Mouse (Mus musculus): ENCODE measurements around the gene Arhgap31. TPM values are rescaled to one million over a fixed set of nuclear protein-coding genes. Genes with fewer than 3 reads are reported as not detected.

Arhgap31 gene
- polyA plus RNA-seq, 1 experiment from 2014 or later, result 8.8 TPM

DNA sequence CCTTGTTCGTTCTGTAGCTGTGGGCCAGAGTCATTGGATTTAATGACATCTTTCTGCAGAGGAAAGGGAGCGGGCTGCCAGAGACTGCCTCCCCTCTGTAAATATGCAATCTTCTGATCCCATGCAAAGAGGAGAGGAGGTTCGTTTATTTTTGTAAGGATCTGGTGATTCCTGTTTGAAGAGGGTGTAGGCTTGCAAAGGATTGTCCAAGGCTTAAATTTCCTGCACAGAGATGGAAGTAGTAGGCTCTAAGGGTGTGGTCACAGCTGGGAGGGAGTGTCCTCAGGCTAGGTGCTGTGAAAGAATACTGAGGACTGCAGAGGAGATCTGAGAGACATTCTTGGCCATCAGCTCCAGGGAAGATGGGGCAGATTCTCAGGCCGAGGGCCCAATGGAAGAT, 58.8 kb downstream of the Arhgap31 start:
- 77% methylated on average over 4 of the region's 4 CpGs for WGBS
- no peak for ATAC-seq (ENCODE audit: low FRiP score)
- Histone ChIP-seq H3K4me2 (no peak overlapping the region), H3K4me3 (replicated peaks) (no peak overlapping the region), H3K9ac (no peak overlapping the region), H3K27me3 (no peaks in the 10 kb centered on the region), H3K4me1 (peaks cover 8% of the 10 kb centered on the region; the same call in 1 of the 2 replicates), H3K36me3 (replicated peaks) (no peaks in the 10 kb centered on the region), H3K27ac (no peak overlapping the region), H3K9me3 (no peaks in the 10 kb centered on the region)

GRCm38 (mm10) chr16:38653390-38653871, 59.6 kb downstream of the Arhgap31 start:
- 54% methylated on average over 10 of the region's 10 CpGs for WGBS
- ATAC-seq (ENCODE audit: low FRiP score), result no peak
- no peaks in the 10 kb centered on the region for H3K36me3 ChIP-seq (replicated peaks)

DNA sequence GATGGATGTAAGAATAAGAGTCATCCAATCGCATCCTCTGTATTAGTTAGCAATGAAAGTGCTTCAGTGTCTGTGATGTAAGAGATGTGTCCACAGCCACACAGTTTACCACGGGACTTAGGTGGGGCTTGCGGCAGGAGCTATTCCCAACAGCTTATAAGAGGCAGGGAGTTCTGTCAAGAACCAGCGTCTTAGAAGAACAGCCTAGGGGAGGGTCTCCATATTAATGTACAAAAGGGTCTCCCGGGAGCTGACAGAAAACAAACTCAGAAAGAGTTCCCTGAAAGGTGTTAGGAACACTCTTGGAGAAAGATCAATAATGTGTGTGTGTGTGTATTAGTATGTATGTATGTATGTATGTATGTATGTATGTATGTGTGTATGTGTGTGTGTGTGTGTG, 60.4 kb downstream of the Arhgap31 start:
- no peak overlapping the region for H3K4me3 ChIP-seq (replicated peaks)
- no peak overlapping the region for H3K4me2 ChIP-seq
- no peaks in the 10 kb centered on the region for H3K27me3 ChIP-seq
- H3K9me3 ChIP-seq, result no peaks in the 10 kb centered on the region
- no peak overlapping the region for H3K9ac ChIP-seq
- no peak overlapping the region for H3K27ac ChIP-seq
- H3K4me1 ChIP-seq, result peaks cover 8% of the 10 kb centered on the region; the same call in 1 of the 2 replicates
- 83% methylated on average over 5 of the region's 5 CpGs for WGBS
- no peak for ATAC-seq (ENCODE audit: low FRiP score)
- no peaks in the 10 kb centered on the region for H3K36me3 ChIP-seq (replicated peaks)

More at GRCm38 (mm10) chr16:38653390-38653871, 59.6 kb downstream of the Arhgap31 start:
- no peaks in the 10 kb centered on the region for H3K9me3 ChIP-seq
- H3K9ac ChIP-seq, result no peak overlapping the region
- H3K4me3 ChIP-seq (replicated peaks), result no peak overlapping the region
- no peaks in the 10 kb centered on the region for H3K27me3 ChIP-seq
- 0 out of 2 replicates have a peak overlapping the region, but pooled peaks have one; percentile 31 for H3K27ac ChIP-seq
- peaks cover 8% of the 10 kb centered on the region; the same call in 1 of the 2 replicates for H3K4me1 ChIP-seq
- H3K4me2 ChIP-seq, result no peak overlapping the region

GRCm38 (mm10) chr16:38651721-38652231, 61.3 kb downstream of the Arhgap31 start:
- H3K4me2 ChIP-seq, result no peak overlapping the region
- ATAC-seq (ENCODE audit: low FRiP score), result no peak
- H3K27ac ChIP-seq, result no peak overlapping the region
- no peak overlapping the region for H3K9ac ChIP-seq
- no peaks in the 10 kb centered on the region for H3K27me3 ChIP-seq
- H3K9me3 ChIP-seq, result no peaks in the 10 kb centered on the region
- peaks cover 8% of the 10 kb centered on the region; the same call in 1 of the 2 replicates for H3K4me1 ChIP-seq
- no peak overlapping the region for H3K4me3 ChIP-seq (replicated peaks)
- H3K36me3 ChIP-seq (replicated peaks), result no peaks in the 10 kb centered on the region
- 82% methylated on average over 10 of the region's 10 CpGs for WGBS

GRCm38 (mm10) chr16:38651306-38651705, 61.8 kb downstream of the Arhgap31 start:
- H3K27me3 ChIP-seq, result no peaks in the 10 kb centered on the region
- H3K4me3 ChIP-seq (replicated peaks), result no peak overlapping the region
- no peak overlapping the region for H3K27ac ChIP-seq
- no peak for ATAC-seq (ENCODE audit: low FRiP score)
- WGBS, result 92% methylated on average over 12 of the region's 12 CpGs
- no peak overlapping the region for H3K9ac ChIP-seq
- H3K4me1 ChIP-seq, result peaks cover 8% of the 10 kb centered on the region; the same call in 1 of the 2 replicates
- H3K36me3 ChIP-seq (replicated peaks), result no peaks in the 10 kb centered on the region
- no peak overlapping the region for H3K4me2 ChIP-seq
- H3K9me3 ChIP-seq, result no peaks in the 10 kb centered on the region

DNA sequence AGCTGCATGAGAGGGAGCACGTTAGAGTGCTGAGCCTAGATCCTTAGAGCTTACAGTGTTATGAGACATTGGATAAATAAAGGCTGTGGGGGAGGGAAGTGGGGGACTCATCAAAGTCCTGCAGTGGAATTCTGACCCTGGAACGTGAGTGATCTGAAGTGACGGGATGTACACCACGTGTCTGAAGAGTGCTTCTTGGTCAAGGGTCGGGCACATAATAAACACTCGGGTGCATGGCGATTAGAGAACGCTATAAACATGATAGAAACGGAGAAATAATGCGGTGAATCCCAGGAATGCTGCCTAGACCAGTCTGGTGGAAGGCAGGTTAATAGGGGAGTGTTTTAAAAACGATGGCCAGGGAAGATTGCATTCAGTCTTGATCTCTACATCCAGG, 63.6 kb downstream of the Arhgap31 start:
- no peaks in the 10 kb centered on the region for H3K36me3 ChIP-seq (replicated peaks)
- ATAC-seq (ENCODE audit: low FRiP score), result no peak
- H3K9me3 ChIP-seq, result no peaks in the 10 kb centered on the region
- no peak overlapping the region for H3K27ac ChIP-seq
- peaks cover 8% of the 10 kb centered on the region; the same call in 1 of the 2 replicates for H3K4me1 ChIP-seq
- no peak overlapping the region for H3K4me3 ChIP-seq (replicated peaks)
- H3K27me3 ChIP-seq, result no peaks in the 10 kb centered on the region
- 82% methylated on average over 11 of the region's 11 CpGs for WGBS
- no peak overlapping the region for H3K4me2 ChIP-seq
- no peak overlapping the region for H3K9ac ChIP-seq

DNA sequence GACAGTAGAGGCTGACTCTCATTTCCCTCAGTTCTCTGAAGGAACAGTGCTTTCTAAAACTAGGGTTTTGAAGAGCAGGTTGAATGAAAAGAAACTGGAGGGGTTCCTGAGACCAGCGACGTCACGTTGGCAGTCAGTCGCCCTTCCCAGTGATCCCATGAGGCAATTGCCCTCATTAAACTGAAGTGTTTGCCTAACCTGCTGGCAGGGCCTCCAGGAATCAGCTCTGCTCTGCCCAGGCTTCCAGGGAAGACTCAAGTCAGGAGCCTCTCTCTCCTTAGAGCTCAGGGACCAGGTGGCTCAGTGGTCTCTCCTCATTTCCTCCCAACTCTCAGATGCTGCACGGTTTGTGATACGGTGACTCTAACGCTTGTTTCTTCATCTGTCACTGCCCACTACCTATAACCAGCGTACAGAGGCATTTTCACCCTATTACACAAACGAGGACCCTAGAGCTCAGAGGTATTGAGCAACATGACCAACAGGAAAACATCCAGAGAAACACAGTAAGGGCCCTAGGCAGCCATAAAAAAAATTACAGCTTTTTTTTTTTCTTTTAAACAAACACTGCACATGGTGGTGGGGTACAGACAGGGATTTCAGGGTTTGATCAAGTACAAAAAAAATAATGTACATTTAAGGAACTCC, 64.2 kb downstream of the Arhgap31 start:
- no peak overlapping the region for H3K27ac ChIP-seq
- H3K9me3 ChIP-seq, result no peaks in the 10 kb centered on the region
- WGBS, result 87% methylated on average over 9 of the region's 9 CpGs
- no peaks in the 10 kb centered on the region for H3K36me3 ChIP-seq (replicated peaks)
- no peak overlapping the region for H3K4me2 ChIP-seq
- peaks cover 8% of the 10 kb centered on the region; the same call in 1 of the 2 replicates for H3K4me1 ChIP-seq
- H3K9ac ChIP-seq, result no peak overlapping the region
- no peak for ATAC-seq (ENCODE audit: low FRiP score)
- no peak overlapping the region for H3K4me3 ChIP-seq (replicated peaks)
- no peaks in the 10 kb centered on the region for H3K27me3 ChIP-seq

DNA sequence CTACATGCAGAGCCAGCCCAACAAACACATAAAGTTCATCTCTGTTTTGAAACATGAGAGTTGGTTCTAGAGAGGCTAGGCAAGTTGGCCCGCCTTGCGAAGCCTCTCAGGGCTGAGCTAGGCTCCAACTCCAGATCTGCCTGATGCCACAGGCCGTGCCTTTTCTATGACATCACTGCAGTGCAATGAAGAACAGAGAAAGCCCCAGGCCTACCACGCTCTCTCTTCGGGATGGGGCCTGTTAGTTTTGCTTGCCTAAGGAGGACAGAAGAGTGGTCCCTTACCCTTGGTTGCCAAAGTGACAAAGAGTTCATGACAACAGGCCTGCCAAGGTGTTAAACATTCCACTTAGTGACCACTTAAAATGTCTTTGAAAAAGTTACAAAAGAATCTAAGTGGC, 64.9 kb downstream of the Arhgap31 start:
- peaks cover 1% of the 10 kb centered on the region; the same call in 1 of the 2 replicates for H3K4me1 ChIP-seq
- no peaks in the 10 kb centered on the region for H3K9me3 ChIP-seq
- H3K4me2 ChIP-seq, result no peak overlapping the region
- no peak overlapping the region for H3K27ac ChIP-seq
- no peak overlapping the region for H3K4me3 ChIP-seq (replicated peaks)
- ATAC-seq (ENCODE audit: low FRiP score), result no peak
- no peaks in the 10 kb centered on the region for H3K36me3 ChIP-seq (replicated peaks)
- no peaks in the 10 kb centered on the region for H3K27me3 ChIP-seq
- 91% methylated on average over 5 of the region's 5 CpGs for WGBS
- H3K9ac ChIP-seq, result no peak overlapping the region

GRCm38 (mm10) chr16:38644455-38644854, 68.6 kb downstream of the Arhgap31 start:
- H3K27ac ChIP-seq, result no peak overlapping the region
- no peak overlapping the region for H3K4me3 ChIP-seq (replicated peaks)
- H3K4me2 ChIP-seq, result no peak overlapping the region
- no peak for ATAC-seq (ENCODE audit: low FRiP score)
- H3K4me1 ChIP-seq, result no peaks in the 10 kb centered on the region
- no peaks in the 10 kb centered on the region for H3K9me3 ChIP-seq
- WGBS, result 81% methylated on average over 2 of the region's 2 CpGs
- H3K9ac ChIP-seq, result no peak overlapping the region
- H3K36me3 ChIP-seq (replicated peaks), result no peaks in the 10 kb centered on the region
- H3K27me3 ChIP-seq, result no peaks in the 10 kb centered on the region

- Histone ChIP-seq H3K27me3 (no peaks in the 10 kb centered on the region), H3K4me2 (no peak overlapping the region), H3K36me3 (replicated peaks) (no peaks in the 10 kb centered on the region), H3K27ac (no peak overlapping the region), H3K9me3 (no peaks in the 10 kb centered on the region), H3K4me1 (no peaks in the 10 kb centered on the region), H3K9ac (no peak overlapping the region), H3K4me3 (replicated peaks) (no peak overlapping the region)
- WGBS, result 90% methylated on average over 10 of the region's 10 CpGs
- ATAC-seq (ENCODE audit: low FRiP score), result no peak
Measured at GRCm38 (mm10) chr16:38637085-38637484, 76.0 kb downstream of the Arhgap31 start.

DNA sequence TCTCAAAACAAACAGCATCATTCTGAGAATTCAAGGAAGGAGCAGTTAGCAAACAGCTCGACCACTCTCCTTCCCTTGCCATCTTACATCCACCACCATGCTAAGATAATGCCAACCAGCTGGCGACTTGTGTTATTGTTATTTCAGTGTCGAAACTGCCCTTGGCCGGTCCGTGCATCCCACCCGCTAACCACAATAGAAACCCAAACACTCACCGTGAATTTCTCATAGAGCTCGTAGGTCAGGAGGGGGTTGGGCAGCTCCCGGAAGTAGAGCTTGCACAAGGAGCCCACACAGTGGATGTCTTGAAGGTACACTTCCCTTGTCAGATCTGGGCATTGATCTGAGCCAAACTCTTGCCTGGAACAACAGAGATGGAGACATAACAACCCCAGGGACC, 76.4 kb downstream of the Arhgap31 start:
- H3K4me2 ChIP-seq, result no peak overlapping the region
- no peaks in the 10 kb centered on the region for H3K9me3 ChIP-seq
- WGBS, result 79% methylated on average over 9 of the region's 9 CpGs
- H3K4me1 ChIP-seq, result no peaks in the 10 kb centered on the region
- H3K9ac ChIP-seq, result no peak overlapping the region
- H3K4me3 ChIP-seq (replicated peaks), result no peak overlapping the region
- no peak for ATAC-seq (ENCODE audit: low FRiP score)
- no peaks in the 10 kb centered on the region for H3K27me3 ChIP-seq
- no peaks in the 10 kb centered on the region for H3K36me3 ChIP-seq (replicated peaks)
- no peak overlapping the region for H3K27ac ChIP-seq

DNA sequence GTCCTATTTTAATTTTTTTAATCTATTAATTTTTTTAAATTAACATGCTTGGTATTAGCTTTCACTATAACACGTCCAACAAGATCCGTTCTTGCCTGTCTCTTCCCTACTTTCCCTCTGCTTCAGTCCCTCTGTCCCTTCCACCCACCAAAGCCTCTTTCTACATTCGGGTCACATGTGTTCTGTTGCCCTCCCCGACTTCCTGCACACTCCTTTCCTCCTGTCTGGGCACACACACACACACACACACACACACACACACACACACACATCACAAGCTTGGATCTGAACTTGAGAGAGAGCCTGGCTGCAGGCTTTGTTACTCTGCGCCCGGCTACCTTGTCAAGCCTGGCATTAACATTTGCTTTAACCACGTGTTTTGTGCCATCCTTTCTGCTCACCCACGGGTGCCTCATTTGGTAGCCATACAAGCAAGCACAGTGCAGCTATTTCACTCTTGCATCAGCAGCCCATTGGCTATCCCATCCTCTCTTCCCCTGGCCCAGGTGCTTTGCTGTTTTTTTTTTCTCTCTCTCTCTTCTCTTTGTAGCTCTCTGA, 77.2 kb downstream of the Arhgap31 start:
- no peak overlapping the region for H3K4me2 ChIP-seq
- no peak overlapping the region for H3K9ac ChIP-seq
- no peaks in the 10 kb centered on the region for H3K4me1 ChIP-seq
- 82% methylated on average over 8 of the region's 8 CpGs for WGBS
- no peaks in the 10 kb centered on the region for H3K36me3 ChIP-seq (replicated peaks)
- H3K27me3 ChIP-seq, result no peaks in the 10 kb centered on the region
- no peak for ATAC-seq (ENCODE audit: low FRiP score)
- H3K9me3 ChIP-seq, result no peaks in the 10 kb centered on the region
- no peak overlapping the region for H3K27ac ChIP-seq
- no peak overlapping the region for H3K4me3 ChIP-seq (replicated peaks)

DNA sequence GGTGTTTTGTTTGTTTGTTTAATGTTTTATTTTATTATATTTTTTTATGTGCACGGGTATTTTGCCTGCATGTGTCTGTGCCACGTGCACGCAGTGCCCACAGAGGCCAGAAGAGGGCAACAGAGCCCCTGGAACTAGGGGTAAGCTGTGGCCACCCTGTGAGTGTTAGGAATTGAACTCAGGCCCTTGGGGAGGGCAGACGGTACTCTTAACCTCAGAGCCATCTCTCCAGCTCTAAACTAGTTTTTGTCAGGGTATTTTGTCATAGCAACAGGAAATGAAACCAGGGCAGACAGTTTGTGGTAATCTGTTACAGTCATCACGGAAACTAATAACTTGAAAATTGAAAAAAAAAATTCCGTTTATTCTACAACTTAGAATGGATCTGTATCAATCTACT, 80.9 kb downstream of the Arhgap31 start:
- Histone ChIP-seq H3K4me1 (no peaks in the 10 kb centered on the region), H3K4me3 (replicated peaks) (no peak overlapping the region), H3K27me3 (no peaks in the 10 kb centered on the region), H3K9ac (no peak overlapping the region), H3K9me3 (no peaks in the 10 kb centered on the region), H3K36me3 (replicated peaks) (no peaks in the 10 kb centered on the region), H3K4me2 (no peak overlapping the region), H3K27ac (no peak overlapping the region)
- ATAC-seq (ENCODE audit: low FRiP score), result no peak
- WGBS, result 68% methylated on average over 6 of the region's 6 CpGs

Measured in forebrain, embryonic 12.5 days (tissue).